Mouse (Mus musculus) forebrain, embryonic 14.5 days (tissue): ENCODE results near the gene Arhgef2. TPM values are rescaled to one million over a fixed set of nuclear protein-coding genes. Genes with fewer than 3 reads are reported as not detected.

Experiments
- ATAC-seq: fragments of 200-750 bp; cut with Nextera tagmentation; 2 replicates; pipeline ENCODE4 v1.8.0; 2017; ENCODE audit warnings: mild to moderate bottlenecking, moderate library complexity
- DNase-seq: peaks from one replicate; pipeline ENCODE4 v3.0.0-alpha.2; 2015; ENCODE audit warnings: low spot score
- H3K27ac ChIP-seq: fragments of 300-500 bp; sonication (generic); 2 replicates; pipeline ENCODE4 v1.5.1; 2014; ENCODE audit warnings: low read depth, mild to moderate bottlenecking, control low read depth, low read length, moderate library complexity
- H3K27me3 ChIP-seq: fragments of 300-500 bp; sonication (generic); replicated peaks from 2 replicates; pipeline ENCODE4 v1.6.1; 2014; ENCODE audit warnings: low read length, control low read depth, mixed read lengths; ENCODE audit not compliant: control insufficient read depth, insufficient read depth
- H3K36me3 ChIP-seq: fragments of 300-500 bp; sonication (generic); 2 replicates; pipeline ENCODE4 v1.6.1; 2014; ENCODE audit warnings: low read length, control low read depth; ENCODE audit not compliant: control insufficient read depth, insufficient read depth
- H3K4me1 ChIP-seq: fragments of 300-500 bp; sonication (generic); 2 replicates; pipeline ENCODE4 v1.6.1; 2014; ENCODE audit warnings: antibody characterized with exemption, low read length, control low read depth; ENCODE audit not compliant: control insufficient read depth, insufficient read depth
- H3K4me2 ChIP-seq: fragments of 300-500 bp; sonication (generic); 2 replicates; pipeline ENCODE4 v1.6.1; 2014; ENCODE audit warnings: mild to moderate bottlenecking, control low read depth, low read length
- H3K4me3 ChIP-seq: fragments of 300-500 bp; sonication (generic); 2 replicates; pipeline ENCODE4 v1.5.1; 2014; ENCODE audit warnings: low read depth, low read length, control low read depth
- H3K9ac ChIP-seq: fragments of 300-500 bp; sonication (generic); 2 replicates; pipeline ENCODE4 v1.6.1; 2014; ENCODE audit warnings: mild to moderate bottlenecking, low read length, control low read depth, moderate library complexity
- H3K9me3 ChIP-seq: fragments of 300-500 bp; sonication (generic); replicated peaks from 2 replicates; pipeline ENCODE4 v1.6.1; 2016; ENCODE audit warnings: low read length, control low read depth, mixed read lengths; ENCODE audit not compliant: control insufficient read depth
- WGBS: fragments of 180-500 bp; shearing (Covaris S2); extraction: QIAGEN DNeasy Blood & Tissue Kit; methylation state at CpG from one replicate; pipeline ENCODE4 v1.1.7; 2014; 5-methylcytosine and 5-hydroxymethylcytosine counted together
- polyA plus RNA-seq: library from polyadenylated mRNA; unstranded; fragments of >200 nt; fragmentation: Nextera tagmentation; extraction: Ambion mirVana; gene quantifications from 2 replicates; pipeline ENCODE4 v1.2.1, GENCODE M21; 2014

Gene Arhgef2
- polyA plus RNA-seq, 1 experiment from 2014 or later, result 90.6 TPM

GRCm38 (mm10) chr3:88636555-88636986 is 30.8 kb downstream of the Arhgef2 start:
- DNase-seq, result no peak
- no peak overlapping the region for H3K9ac ChIP-seq
- ATAC-seq, result no peak
- H3K4me3 ChIP-seq, result no peak overlapping the region
- no peaks in the 10 kb centered on the region for H3K9me3 ChIP-seq
- no peak overlapping the region for H3K4me2 ChIP-seq
- 90% methylated on average over 8 of the region's 8 CpGs for WGBS
- no peak overlapping the region for H3K27ac ChIP-seq
- no peaks in the 10 kb centered on the region for H3K27me3 ChIP-seq
- H3K36me3 ChIP-seq, result peaks cover 98% of the 10 kb centered on the region
- H3K4me1 ChIP-seq, result no peaks in the 10 kb centered on the region

GRCm38 (mm10) chr3:88637134-88637533 is 31.4 kb downstream of the Arhgef2 start:
- no peaks in the 10 kb centered on the region for H3K9me3 ChIP-seq
- H3K4me1 ChIP-seq, result no peaks in the 10 kb centered on the region
- no peak overlapping the region for H3K27ac ChIP-seq
- no peak overlapping the region for H3K9ac ChIP-seq
- no peaks in the 10 kb centered on the region for H3K27me3 ChIP-seq
- H3K4me3 ChIP-seq, result no peak overlapping the region
- ATAC-seq (no peak), DNase-seq (no peak)
- peaks cover 98% of the 10 kb centered on the region for H3K36me3 ChIP-seq
- H3K4me2 ChIP-seq, result no peak overlapping the region
- 98% methylated on average over 5 of the region's 5 CpGs for WGBS

DNA sequence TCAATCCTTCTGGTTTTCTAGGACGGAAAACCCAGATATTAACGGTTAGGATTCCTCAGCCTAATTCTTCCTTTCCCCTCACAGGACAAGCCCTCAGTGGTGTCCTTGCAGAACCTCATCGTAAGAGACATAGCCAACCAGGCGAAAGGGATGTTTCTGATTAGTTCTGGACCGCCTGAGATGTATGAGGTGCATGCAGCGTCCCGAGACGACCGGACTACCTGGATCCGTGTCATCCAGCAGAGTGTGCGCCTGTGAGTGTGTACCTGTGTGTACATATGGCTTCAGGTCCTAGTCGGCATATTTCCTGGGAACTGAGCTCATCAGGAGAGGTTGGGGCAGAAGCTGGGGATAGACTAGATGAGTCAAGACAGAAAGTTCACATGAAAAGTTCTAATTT is 33.5 kb downstream of the Arhgef2 start:
- DNase-seq (no peak), ATAC-seq (no peak)
- 95% methylated on average over 12 of the region's 12 CpGs for WGBS
- Histone ChIP-seq H3K4me3 (no peak overlapping the region), H3K4me2 (no peak overlapping the region), H3K27me3 (no peaks in the 10 kb centered on the region), H3K9me3 (no peaks in the 10 kb centered on the region), H3K9ac (no peak overlapping the region), H3K4me1 (no peaks in the 10 kb centered on the region), H3K36me3 (peaks cover 98% of the 10 kb centered on the region), H3K27ac (no peak overlapping the region)

DNA sequence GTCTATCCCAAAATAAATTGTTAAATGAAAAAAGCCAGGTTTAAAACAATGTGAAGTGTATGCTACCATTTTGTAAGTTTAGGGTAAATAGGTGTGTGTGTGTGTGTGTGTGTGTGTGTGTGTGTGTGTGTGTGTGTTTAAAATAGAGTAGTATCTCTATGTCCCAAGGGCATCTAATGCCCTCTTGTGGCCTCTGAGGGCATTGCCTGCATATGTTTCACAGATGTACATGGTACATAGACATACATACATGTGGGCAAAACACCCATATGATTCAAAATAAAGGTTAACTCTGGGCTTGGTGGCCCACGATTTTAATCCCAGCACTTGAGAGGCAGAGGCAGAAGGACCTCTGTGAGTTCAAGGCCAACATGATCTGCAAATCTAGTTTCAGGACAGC is 34.9 kb downstream of the Arhgef2 start:
- DNase-seq (peak; percentile 79), ATAC-seq (peak; percentile 46; the same call in 1 of the 2 replicates)
- H3K9me3 ChIP-seq, result no peaks in the 10 kb centered on the region
- H3K4me2 ChIP-seq, result no peak overlapping the region
- H3K4me3 ChIP-seq, result no peak overlapping the region
- no peaks in the 10 kb centered on the region for H3K4me1 ChIP-seq
- whole genome bisulfite sequencing, result 94% methylated on average over 1 of the region's 1 CpGs
- no peak overlapping the region for H3K27ac ChIP-seq
- H3K36me3 ChIP-seq, result peaks cover 98% of the 10 kb centered on the region
- no peak overlapping the region for H3K9ac ChIP-seq
- H3K27me3 ChIP-seq, result no peaks in the 10 kb centered on the region

GRCm38 (mm10) chr3:88643078-88643477 is 37.3 kb downstream of the Arhgef2 start:
- Histone ChIP-seq H3K36me3 (peaks cover 99% of the 10 kb centered on the region), H3K27me3 (no peaks in the 10 kb centered on the region), H3K27ac (no peak overlapping the region), H3K4me2 (no peak overlapping the region), H3K9ac (no peak overlapping the region), H3K4me3 (no peak overlapping the region), H3K4me1 (no peaks in the 10 kb centered on the region), H3K9me3 (no peaks in the 10 kb centered on the region)
- DNase-seq (no peak), ATAC-seq (no peak)
- 86% methylated on average over 5 of the region's 5 CpGs for WGBS

DNA sequence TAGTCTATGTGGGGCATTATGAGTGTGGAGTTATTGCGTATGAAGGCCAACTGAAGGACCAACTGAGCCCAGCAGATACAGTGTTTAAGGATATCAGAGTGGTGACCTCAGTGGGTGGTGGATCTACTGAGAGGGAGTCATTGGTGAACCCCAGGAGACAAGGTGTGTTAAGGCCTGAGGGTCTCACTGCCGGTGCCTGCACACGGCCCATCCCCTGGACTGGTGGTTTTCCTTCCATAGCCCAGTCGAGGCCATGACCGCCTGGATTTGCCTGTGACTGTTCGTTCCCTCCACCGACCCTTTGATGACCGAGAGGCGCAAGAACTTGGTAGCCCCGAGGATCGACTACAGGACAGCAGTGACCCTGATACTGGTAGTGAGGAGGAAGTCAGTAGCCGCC is 40.2 kb downstream of the Arhgef2 start:
- Histone ChIP-seq H3K4me1 (no peaks in the 10 kb centered on the region), H3K9me3 (no peaks in the 10 kb centered on the region), H3K9ac (no peak overlapping the region), H3K4me3 (no peak overlapping the region), H3K27me3 (no peaks in the 10 kb centered on the region), H3K27ac (no peak overlapping the region), H3K36me3 (peaks cover 82% of the 10 kb centered on the region), H3K4me2 (no peak overlapping the region)
- 95% methylated on average over 12 of the region's 12 CpGs for WGBS
- DNase-seq (no peak), ATAC-seq (no peak)

DNA sequence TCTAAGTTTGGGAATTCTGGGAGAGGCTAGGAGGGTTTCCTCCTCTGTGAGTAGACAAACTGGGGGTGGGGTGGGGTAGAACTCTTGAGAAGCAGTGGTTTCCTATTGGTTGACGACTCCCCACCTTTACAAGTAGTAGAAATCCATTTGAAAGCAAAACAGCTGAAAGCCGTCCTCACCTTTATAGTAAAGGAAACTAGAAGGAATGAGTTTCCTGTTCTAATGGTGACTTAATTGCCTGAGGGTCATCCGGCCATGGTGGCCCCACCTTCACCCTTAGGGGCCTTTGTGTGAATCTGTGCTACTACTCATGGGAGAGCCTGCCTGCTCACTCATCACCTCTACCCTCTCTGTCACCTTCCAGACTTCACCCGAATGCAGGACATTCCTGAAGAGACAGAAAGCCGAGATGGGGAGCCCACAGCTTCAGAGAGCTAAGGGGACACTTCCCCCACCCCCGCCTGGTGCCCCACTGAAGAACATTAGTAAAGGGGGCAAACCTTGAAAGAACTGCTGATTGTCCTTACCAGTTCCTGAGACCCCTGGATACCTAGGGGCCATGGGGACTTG is 40.7 kb downstream of the Arhgef2 start:
- peaks cover 76% of the 10 kb centered on the region for H3K36me3 ChIP-seq
- DNase-seq (no peak), ATAC-seq (no peak)
- H3K9me3 ChIP-seq, result no peaks in the 10 kb centered on the region
- H3K9ac ChIP-seq, result no peak overlapping the region
- no peak overlapping the region for H3K4me2 ChIP-seq
- no peaks in the 10 kb centered on the region for H3K4me1 ChIP-seq
- no peak overlapping the region for H3K27ac ChIP-seq
- H3K27me3 ChIP-seq, result no peaks in the 10 kb centered on the region
- H3K4me3 ChIP-seq, result no peak overlapping the region
- 91% methylated on average over 6 of the region's 6 CpGs for WGBS

- 86% methylated on average over 3 of the region's 3 CpGs for WGBS
- Histone ChIP-seq H3K27me3 (no peaks in the 10 kb centered on the region), H3K27ac (no peak overlapping the region)
These were observed 41.3 kb downstream of the Arhgef2 start for GRCm38 (mm10) chr3:88647076-88647475.

GRCm38 (mm10) chr3:88647779-88648413 is 42.1 kb downstream of the Arhgef2 start:
- Histone ChIP-seq H3K9ac (no peak overlapping the region), H3K36me3 (peaks cover 62% of the 10 kb centered on the region), H3K27me3 (no peaks in the 10 kb centered on the region), H3K9me3 (no peaks in the 10 kb centered on the region), H3K4me1 (no peaks in the 10 kb centered on the region), H3K4me2 (no peak overlapping the region), H3K4me3 (no peak overlapping the region), H3K27ac (0 out of 2 replicates have a peak overlapping the region, but pooled peaks have one; percentile 27)
- 81% methylated on average over 14 of the region's 14 CpGs for WGBS
- peak; percentile 35; the same call in 1 of the 2 replicates for ATAC-seq
- DNase-seq, result no peak

More at GRCm38 (mm10) chr3:88647076-88647475, 41.3 kb downstream of the Arhgef2 start:
- no peaks in the 10 kb centered on the region for H3K9me3 ChIP-seq
- no peak overlapping the region for H3K4me3 ChIP-seq
- H3K9ac ChIP-seq, result no peak overlapping the region
- ATAC-seq (no peak), DNase-seq (no peak)
- H3K36me3 ChIP-seq, result peaks cover 70% of the 10 kb centered on the region
- no peaks in the 10 kb centered on the region for H3K4me1 ChIP-seq
- no peak overlapping the region for H3K4me2 ChIP-seq
